Mouse (Mus musculus): Measurements from ENCODE around the gene Srp72. TPM values are rescaled to one million over a fixed set of nuclear protein-coding genes. Genes with fewer than 3 reads are reported as not detected.
"Not testable (repeated sequence)": the region's sequence is repeated elsewhere in the genome, so short reads cannot be mapped to it uniquely, and the experiment has no call there.

Gene Srp72
- polyA plus RNA-seq, 1 experiment from 2014 or later = 89.4 TPM

DNA sequence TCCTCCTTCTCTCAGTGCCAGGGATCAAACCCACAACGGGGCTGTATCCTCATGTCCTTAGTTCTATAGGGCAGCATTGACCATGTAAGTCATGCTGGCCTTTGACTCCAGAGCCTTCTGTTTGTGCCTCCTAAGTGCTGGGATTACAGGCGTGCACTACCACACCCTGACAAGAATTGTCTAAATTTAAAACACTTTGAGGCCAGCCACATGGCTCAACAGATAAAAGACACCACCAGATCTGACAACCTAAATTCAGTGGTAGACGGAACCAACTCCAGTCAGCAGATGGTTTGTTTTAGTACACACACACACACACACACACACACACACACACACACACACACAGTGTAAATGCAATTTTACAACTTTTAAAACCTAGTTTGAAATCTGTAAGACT lies 53.6 kb downstream of the Srp72 start:
- Histone ChIP-seq H3K27ac (ENCODE audit: low read length) (no peak overlapping the region), H3K9me3 (replicated peaks; ENCODE audit: control insufficient read depth, low read length) (no peaks in the 10 kb centered on the region; the same call in 1 of the 2 replicates), H3K4me3 (replicated peaks; ENCODE audit: low read length) (no peak overlapping the region), H3K9ac (ENCODE audit: low read length) (no peak overlapping the region), H3K27me3 (ENCODE audit: control insufficient read depth, insufficient read depth, low read length) (no peaks in the 10 kb centered on the region), H3K36me3 (ENCODE audit: control insufficient read depth, insufficient read depth, low read length) (no peaks in the 10 kb centered on the region), H3K4me1 (ENCODE audit: control insufficient read depth, insufficient read depth, low read length) (no peaks in the 10 kb centered on the region), H3K4me2 (ENCODE audit: low read depth, low read length) (no peak overlapping the region)
- 68% methylated on average over 3 of the region's 3 CpGs for WGBS
- no peak for ATAC-seq (ENCODE audit: insufficient read depth, low FRiP score)

DNA sequence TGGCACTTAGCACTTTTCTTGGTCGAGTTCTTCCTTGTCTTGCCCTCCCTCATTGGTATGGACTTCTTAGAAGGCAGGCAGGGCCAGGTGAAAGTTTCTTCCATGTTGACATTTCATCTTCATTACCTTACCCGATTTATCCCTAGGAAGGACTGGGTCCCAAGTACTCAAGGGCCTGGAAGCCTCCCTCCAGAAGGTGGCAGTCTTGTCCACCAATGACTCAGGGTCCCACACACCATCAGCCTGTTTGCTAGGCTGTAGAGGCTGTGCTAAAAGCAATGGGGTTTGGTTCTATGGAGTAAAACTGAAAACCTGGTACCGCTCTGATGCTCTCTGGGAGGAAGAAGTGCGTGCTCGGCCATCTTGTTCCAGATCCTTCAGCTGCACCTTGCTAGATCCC lies 55.3 kb downstream of the Srp72 start:
- ATAC-seq (ENCODE audit: insufficient read depth, low FRiP score) = no peak
- Histone ChIP-seq H3K27me3 (ENCODE audit: control insufficient read depth, insufficient read depth, low read length) (no peaks in the 10 kb centered on the region), H3K9ac (ENCODE audit: low read length) (no peak overlapping the region), H3K9me3 (replicated peaks; ENCODE audit: control insufficient read depth, low read length) (no peaks in the 10 kb centered on the region), H3K36me3 (ENCODE audit: control insufficient read depth, insufficient read depth, low read length) (no peaks in the 10 kb centered on the region), H3K27ac (ENCODE audit: low read length) (no peak overlapping the region), H3K4me2 (ENCODE audit: low read depth, low read length) (no peak overlapping the region), H3K4me3 (replicated peaks; ENCODE audit: low read length) (no peak overlapping the region), H3K4me1 (ENCODE audit: control insufficient read depth, insufficient read depth, low read length) (no peaks in the 10 kb centered on the region)
- WGBS = 67% methylated on average over 5 of the region's 5 CpGs

DNA sequence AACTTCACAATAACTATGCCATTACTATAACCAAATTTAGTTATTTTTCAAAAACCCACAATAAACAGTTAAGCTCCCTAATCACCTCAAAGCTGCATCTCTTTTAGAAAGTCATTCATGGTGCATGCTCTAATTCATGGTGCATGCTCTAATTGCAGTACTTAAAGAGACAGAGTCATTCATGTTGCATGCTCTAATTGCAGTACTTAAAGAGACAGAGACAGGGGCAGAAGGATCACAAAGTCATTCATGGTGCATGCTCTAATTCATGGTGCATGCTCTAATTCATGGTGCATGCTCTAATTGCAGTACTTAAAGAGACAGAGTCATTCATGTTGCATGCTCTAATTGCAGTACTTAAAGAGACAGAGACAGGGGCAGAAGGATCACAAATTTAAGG lies 60.6 kb downstream of the Srp72 start:
- not testable (repeated sequence) for ATAC-seq (ENCODE audit: insufficient read depth, low FRiP score)

DNA sequence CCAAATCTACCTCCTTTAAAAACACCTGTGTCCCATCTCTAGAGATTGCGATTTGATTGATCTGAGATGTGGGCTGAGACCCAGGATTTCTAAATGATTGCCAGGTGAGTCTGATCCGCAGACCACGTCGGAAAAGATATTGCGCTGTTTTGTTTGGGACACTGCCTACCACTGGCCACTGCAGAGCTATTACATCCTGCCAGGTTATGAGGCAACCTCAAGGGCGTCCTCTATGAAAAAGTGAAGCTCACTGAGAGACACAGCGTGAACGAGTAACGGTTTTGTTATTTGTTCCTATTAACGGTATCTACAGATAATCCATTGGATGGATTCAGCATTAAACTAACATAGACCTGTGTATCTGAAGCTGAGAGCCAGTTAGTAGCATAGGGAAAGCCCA lies 64.0 kb downstream of the Srp72 start:
- Histone ChIP-seq H3K4me3 (replicated peaks; ENCODE audit: low read length) (no peak overlapping the region), H3K9ac (ENCODE audit: low read length) (no peak overlapping the region), H3K4me2 (ENCODE audit: low read depth, low read length) (no peak overlapping the region), H3K4me1 (ENCODE audit: control insufficient read depth, insufficient read depth, low read length) (no peaks in the 10 kb centered on the region), H3K27me3 (ENCODE audit: control insufficient read depth, insufficient read depth, low read length) (no peaks in the 10 kb centered on the region), H3K9me3 (replicated peaks; ENCODE audit: control insufficient read depth, low read length) (no peaks in the 10 kb centered on the region), H3K27ac (ENCODE audit: low read length) (no peak overlapping the region), H3K36me3 (ENCODE audit: control insufficient read depth, insufficient read depth, low read length) (no peaks in the 10 kb centered on the region)
- WGBS = 85% methylated on average over 10 of the region's 10 CpGs
- no peak for ATAC-seq (ENCODE audit: insufficient read depth, low FRiP score)

More for the DNA sequence above, 60.6 kb downstream of the Srp72 start:
- H3K27ac ChIP-seq (ENCODE audit: low read length); H3K4me3 ChIP-seq (replicated peaks; ENCODE audit: low read length); H3K4me2 ChIP-seq (ENCODE audit: low read depth, low read length); H3K27me3 ChIP-seq (ENCODE audit: control insufficient read depth, insufficient read depth, low read length); H3K9ac ChIP-seq (ENCODE audit: low read length); H3K4me1 ChIP-seq (ENCODE audit: control insufficient read depth, insufficient read depth, low read length); H3K9me3 ChIP-seq (replicated peaks; ENCODE audit: control insufficient read depth, low read length); H3K36me3 ChIP-seq (ENCODE audit: control insufficient read depth, insufficient read depth, low read length): not testable (repeated sequence)

DNA sequence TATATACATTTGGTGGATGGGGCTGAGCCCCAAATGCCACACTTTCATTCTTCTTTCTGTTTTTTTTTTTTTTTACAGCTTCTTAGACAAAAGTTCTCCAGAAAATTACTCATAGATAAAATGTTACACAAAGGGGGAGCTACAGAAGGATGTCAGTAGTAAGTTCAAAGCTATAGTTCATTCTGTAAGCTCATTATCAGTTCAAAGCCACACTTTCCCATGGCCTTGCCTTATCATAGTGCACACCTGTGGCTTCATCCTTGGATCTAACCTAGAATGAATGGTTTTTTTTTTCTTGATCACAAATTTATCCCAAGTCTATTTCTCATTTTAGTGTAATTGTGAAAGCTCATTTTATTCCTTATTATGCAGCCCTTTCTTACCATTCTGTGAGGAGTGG lies 64.9 kb downstream of the Srp72 start:
- Histone ChIP-seq H3K27me3 (ENCODE audit: control insufficient read depth, insufficient read depth, low read length) (no peaks in the 10 kb centered on the region), H3K27ac (ENCODE audit: low read length) (no peak overlapping the region), H3K4me3 (replicated peaks; ENCODE audit: low read length) (no peak overlapping the region), H3K9ac (ENCODE audit: low read length) (no peak overlapping the region), H3K9me3 (replicated peaks; ENCODE audit: control insufficient read depth, low read length) (no peaks in the 10 kb centered on the region), H3K36me3 (ENCODE audit: control insufficient read depth, insufficient read depth, low read length) (no peaks in the 10 kb centered on the region), H3K4me1 (ENCODE audit: control insufficient read depth, insufficient read depth, low read length) (no peaks in the 10 kb centered on the region), H3K4me2 (ENCODE audit: low read depth, low read length) (no peak overlapping the region)
- ATAC-seq (ENCODE audit: insufficient read depth, low FRiP score) = no peak

DNA sequence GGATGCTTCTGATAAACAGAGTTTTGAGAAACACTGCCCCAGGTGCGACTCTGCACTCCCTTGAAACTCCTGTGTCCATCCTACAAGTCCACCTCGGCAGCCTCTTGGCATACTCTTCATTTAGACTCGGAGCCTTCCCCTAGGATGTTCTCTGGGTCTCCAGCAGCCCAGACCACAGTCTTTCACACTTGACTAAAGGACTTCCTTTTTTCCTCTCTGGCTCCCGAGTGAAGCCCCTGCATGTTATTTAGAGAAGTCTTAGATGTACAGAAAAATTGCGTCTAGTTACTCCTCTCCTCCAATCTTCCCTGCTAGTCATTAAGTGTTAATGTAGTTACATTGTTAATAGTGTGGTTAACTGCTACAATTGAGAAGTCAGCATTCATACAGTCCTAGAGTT lies 69.9 kb downstream of the Srp72 start:
- no peak overlapping the region for H3K4me2 ChIP-seq (ENCODE audit: low read depth, low read length)
- H3K27me3 ChIP-seq (ENCODE audit: control insufficient read depth, insufficient read depth, low read length) = no peaks in the 10 kb centered on the region
- H3K27ac ChIP-seq (ENCODE audit: low read length) = no peak overlapping the region
- no peak for ATAC-seq (ENCODE audit: insufficient read depth, low FRiP score)
- H3K9ac ChIP-seq (ENCODE audit: low read length) = no peak overlapping the region
- no peak overlapping the region for H3K4me3 ChIP-seq (replicated peaks; ENCODE audit: low read length)
- H3K9me3 ChIP-seq (replicated peaks; ENCODE audit: control insufficient read depth, low read length) = no peaks in the 10 kb centered on the region
- 61% methylated on average over 5 of the region's 5 CpGs for WGBS
- no peaks in the 10 kb centered on the region for H3K36me3 ChIP-seq (ENCODE audit: control insufficient read depth, insufficient read depth, low read length)
- no peaks in the 10 kb centered on the region for H3K4me1 ChIP-seq (ENCODE audit: control insufficient read depth, insufficient read depth, low read length)

Other genes starting within 250 kb of the Srp72 start
- 14.0 and 15.5 TPM in 2 replicates for gene Aasdh, start 69.2 kb upstream of the Srp72 start, polyA plus RNA-seq (2015; fragmentation: Nextera tagmentation; extraction: Ambion mirVana)
- gene Paics, start 23.4 kb upstream of the Srp72 start, polyA plus RNA-seq (2015; fragmentation: Nextera tagmentation; extraction: Ambion mirVana) = 210 and 211 TPM in 2 replicates
- gene Ppat, start 23.1 kb upstream of the Srp72 start, polyA plus RNA-seq (2015; fragmentation: Nextera tagmentation; extraction: Ambion mirVana) = 21.7 and 26.2 TPM in 2 replicates
- 0.27 TPM in 1 of 2 replicates, not detected in the other for gene Arl9, start 29.4 kb downstream of the Srp72 start, polyA plus RNA-seq (2015; fragmentation: Nextera tagmentation; extraction: Ambion mirVana)
- gene Thegl, start 41.3 kb downstream of the Srp72 start, polyA plus RNA-seq (2015; fragmentation: Nextera tagmentation; extraction: Ambion mirVana) = 0.08 TPM in 1 of 2 replicates, not detected in the other
- gene Hopx, start 140.4 kb downstream of the Srp72 start, polyA plus RNA-seq (2015; fragmentation: Nextera tagmentation; extraction: Ambion mirVana) = 6.9 and 11.2 TPM in 2 replicates
- 1.3 and 3.2 TPM in 2 replicates for gene Spink2, start 236.8 kb downstream of the Srp72 start, polyA plus RNA-seq (2015; fragmentation: Nextera tagmentation; extraction: Ambion mirVana)